Mouse (Mus musculus) cortical plate, adult 2 months (tissue): Measurements from ENCODE around the gene Cmtm8.

Source experiments
- CTCF ChIP-seq: fragments of 200-500 bp; IDR thresholded peaks from 2 replicates; pipeline ENCODE4 v1.5.1; 2011; ENCODE audit warnings: mild to moderate bottlenecking, control low read depth, low read length; ENCODE audit not compliant: insufficient read depth; ENCODE audit errors: extremely low read depth
- POLR2A ChIP-seq: fragments of 200-500 bp; IDR thresholded peaks from 2 replicates; pipeline ENCODE4 v1.6.1; 2011; ENCODE audit warnings: mild to moderate bottlenecking, low read length, control low read depth; ENCODE audit not compliant: insufficient read depth; ENCODE audit errors: extremely low read depth

DNA sequence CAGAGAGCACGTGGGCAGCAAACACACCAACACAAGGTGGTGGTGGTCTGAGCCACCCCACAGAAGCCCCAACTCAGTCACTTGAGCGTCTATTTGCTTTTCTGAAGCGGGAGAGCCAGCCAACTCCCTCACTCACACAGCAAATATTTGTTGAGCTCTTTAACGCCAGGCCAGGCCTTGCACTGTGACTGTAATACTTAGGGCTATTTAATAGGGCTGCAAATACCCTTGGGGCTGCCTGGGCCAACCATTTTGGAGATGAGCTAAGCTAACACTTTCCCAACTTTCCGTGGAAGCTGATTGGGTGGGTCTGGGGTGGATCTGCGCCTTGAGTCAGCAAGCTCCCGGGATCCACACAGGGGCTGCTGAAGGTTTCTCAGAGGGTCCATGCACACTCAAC lies 1.7 kb downstream of the Cmtm8 start:
- TF ChIP-seq POLR2A (no peak), CTCF (no peak)
